Mouse (Mus musculus): Measurements from ENCODE around the gene Ccdc153.

The Ccdc153 gene

DNA sequence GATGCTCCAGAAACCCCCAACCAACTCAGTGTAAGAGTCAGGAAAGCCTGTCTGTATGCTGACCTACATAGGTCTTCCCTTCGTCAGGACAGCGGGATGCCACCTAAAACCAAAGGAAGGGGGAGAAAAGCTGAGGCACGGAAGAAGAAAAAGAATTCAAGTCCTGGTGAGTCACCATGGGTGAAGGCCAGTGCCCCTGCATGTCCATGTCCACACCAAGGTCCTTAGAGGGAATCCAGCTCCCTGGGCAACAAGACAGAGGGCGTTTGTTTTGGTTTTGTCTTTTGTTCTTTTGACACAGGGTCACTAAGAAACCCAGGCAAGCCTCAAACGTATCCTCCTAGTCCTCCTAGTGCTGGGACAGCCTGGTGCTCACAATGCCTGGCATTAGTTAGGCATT is 435 bp downstream of the Ccdc153 start:
- DNase-seq (ENCODE audit: low read depth) = no peak

DNA sequence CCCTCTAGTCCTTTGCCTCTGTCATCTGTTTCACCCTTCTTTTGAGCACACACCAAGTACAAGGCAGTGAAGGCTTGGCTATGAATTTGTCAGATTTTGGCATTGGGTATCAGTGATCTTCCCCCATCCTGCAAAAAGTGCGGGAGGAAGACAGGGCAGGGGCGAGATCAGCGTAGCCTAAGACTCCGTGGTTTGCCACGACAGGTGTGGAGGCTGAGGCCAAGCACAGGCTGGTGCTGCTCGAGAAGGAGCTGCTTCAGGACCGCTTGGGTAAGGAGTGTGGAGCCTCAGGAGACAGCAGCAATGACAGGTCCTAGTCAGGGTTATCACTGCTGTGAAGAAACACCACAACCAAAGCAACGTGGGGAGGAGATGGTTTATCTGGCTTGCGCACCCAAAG is 942 bp downstream of the Ccdc153 start:
- DNase-seq (ENCODE audit: low read depth) = no peak

DNA sequence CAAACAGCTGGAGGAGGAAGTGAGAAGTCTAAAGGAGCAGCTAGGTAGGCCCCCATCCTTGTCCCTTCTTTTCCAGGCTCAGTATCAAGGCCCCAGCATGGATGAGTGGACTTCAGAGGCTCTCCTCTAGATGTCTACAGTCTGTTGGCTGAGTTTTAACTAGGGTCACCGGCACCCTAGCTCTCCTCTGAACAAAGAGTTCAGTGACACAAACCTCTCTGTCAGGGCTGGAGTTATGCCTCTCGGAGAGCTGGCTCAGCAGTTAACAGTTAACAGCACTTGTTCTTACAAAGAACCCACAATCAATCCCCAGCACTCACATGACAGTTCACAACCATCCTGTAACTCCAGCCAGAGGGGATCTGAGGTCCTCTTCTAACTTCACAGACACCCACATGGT is 3.1 kb downstream of the Ccdc153 start:
- DNase-seq (ENCODE audit: low read depth) = no peak

DNA sequence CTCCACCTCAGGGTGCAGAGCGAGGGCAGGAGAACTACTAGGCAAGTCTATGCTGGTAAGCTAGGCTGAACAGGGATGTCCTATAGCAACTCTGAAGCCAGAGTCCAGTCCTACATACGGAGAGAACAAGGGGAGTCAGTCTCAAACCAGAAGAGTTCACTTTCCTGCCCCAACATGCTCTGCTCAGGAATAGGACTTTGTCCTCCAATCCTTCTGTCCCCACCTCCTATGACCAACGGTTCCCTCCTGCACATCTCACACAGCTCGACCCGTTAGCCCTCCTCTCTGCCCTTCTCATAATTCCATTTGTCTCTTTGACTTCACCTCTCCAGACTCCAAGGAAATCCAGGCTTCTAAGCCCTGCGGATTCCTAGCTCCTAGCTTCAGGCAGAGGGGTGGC is 7.4 kb downstream of the Ccdc153 start:
- no peak for DNase-seq (ENCODE audit: low read depth)

GRCm38 (mm10) chr9:44249181-44250146 is 9.0 kb downstream of the Ccdc153 start:
- no peak for DNase-seq (ENCODE audit: low read depth)

DNA sequence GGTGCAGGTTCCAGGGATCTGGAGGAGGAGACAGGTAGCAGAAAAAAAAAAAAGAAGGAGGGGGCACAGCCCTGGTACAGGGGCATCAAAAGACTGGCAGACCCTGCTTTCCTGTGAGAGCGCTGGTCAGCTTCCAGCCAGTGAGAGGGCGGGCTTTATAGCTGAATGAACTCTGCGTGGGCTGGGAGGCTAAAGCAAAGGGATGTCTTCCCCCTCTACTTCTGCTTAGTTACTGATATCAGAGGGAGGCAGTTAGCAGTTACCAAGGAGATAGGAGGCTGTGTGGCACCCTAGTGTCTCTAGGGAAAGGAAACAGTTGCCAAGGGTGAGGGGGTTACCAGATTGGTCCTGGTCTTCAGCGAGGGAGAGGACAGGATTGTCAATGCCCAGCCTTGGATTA is 10.0 kb downstream of the Ccdc153 start:
- no peak for DNase-seq (ENCODE audit: low read depth)

DNA sequence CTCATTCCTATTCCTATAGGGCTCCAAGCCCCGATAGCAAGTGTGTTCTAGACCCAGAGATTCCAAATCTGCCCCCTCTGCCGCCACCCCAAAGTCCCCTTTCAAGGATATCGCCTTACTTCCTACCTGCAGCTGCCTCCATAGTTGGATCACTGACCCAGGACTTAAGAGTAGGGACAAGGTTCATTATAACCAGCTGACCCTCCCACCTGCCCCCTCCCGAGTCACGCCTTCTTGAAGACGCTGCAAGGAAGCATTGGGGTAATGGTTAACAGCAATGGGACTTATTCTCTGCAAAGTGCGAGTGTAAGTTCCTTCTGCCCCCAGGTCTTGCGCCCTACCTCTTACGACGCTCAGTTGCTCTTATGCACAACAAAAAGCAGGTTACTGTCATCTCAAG is 10.8 kb downstream of the Ccdc153 start, which contains the start of gene Pdzd3:
TSS of gene Pdzd3 (minus strand) at position 158 of the 400 bp plus-strand sequence.
- no peak for DNase-seq (ENCODE audit: low read depth)

GRCm38 (mm10) chr9:44253441-44253840 is 13.0 kb downstream of the Ccdc153 start:
- no peak for DNase-seq (ENCODE audit: low read depth)

DNA sequence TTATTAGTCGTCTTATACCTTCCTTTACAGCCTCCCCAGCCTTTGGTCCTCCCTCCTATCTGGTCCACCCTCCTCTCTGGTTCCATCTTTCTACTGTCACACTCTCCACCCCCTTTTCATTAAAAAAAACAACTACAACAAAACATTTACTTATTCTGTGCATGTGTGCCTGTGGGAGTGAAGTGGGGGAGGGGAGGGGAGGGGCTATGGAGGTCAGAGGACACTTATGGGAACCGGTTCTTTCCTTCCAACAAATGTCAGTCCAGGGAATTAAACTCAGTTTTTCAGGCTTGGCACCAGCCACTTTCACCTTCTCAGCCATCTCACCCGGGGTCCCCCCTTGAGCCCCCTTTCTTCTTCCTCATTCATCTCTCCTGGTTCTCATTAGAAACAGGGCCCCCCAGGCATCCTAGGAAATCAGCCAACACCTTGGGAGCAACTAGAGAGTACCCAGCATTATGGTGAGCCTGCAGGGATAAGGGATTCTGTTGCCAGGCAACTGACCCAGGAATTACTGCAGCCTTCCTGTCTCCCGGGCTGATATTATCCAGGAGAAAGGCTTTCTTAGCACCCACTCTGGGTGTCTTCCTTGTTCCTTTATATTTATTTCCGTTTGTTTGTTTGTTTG is 14.1 kb downstream of the Ccdc153 start:
- no peak for DNase-seq (ENCODE audit: low read depth)

- DNase-seq (ENCODE audit: low read depth) = no peak
Observed at GRCm38 (mm10) chr9:44255136-44255521, 14.7 kb downstream of the Ccdc153 start.

GRCm38 (mm10) chr9:44256213-44256612 is 15.7 kb downstream of the Ccdc153 start:
- no peak for DNase-seq (ENCODE audit: low read depth)

DNA sequence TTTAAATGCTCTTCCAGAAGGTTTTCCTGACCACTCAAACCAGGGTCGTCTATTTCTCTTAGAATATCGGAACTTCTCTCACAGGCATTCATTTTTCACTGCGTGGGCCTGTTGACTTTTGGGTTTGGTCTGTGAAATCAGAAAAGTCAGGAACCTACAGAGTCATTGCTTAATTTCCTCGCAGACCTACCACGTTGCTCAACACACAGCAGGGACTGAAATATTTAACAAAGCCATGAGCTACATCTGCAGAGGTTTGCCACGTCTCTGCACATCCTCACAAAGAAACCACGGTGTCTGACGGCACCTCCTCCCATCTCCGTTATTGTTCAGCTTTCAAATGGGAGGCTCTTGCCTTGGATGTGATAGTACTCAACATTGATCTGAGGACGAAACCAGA is 18.5 kb downstream of the Ccdc153 start:
- DNase-seq (ENCODE audit: low read depth) = no peak

- no peak for DNase-seq (ENCODE audit: low read depth)
Observed at GRCm38 (mm10) chr9:44261388-44261787, 20.9 kb downstream of the Ccdc153 start.

- peak; percentile 11 for DNase-seq (ENCODE audit: low read depth)
Observed at GRCm38 (mm10) chr9:44266478-44267226, 26.2 kb downstream of the Ccdc153 start.

- DNase-seq (ENCODE audit: low read depth) = peak; percentile 20
Observed at GRCm38 (mm10) chr9:44267319-44268026, 27.0 kb downstream of the Ccdc153 start.

GRCm38 (mm10) chr9:44268027-44268360 is 27.5 kb downstream of the Ccdc153 start:
- peak; percentile 72 for DNase-seq (ENCODE audit: low read depth)

DNA sequence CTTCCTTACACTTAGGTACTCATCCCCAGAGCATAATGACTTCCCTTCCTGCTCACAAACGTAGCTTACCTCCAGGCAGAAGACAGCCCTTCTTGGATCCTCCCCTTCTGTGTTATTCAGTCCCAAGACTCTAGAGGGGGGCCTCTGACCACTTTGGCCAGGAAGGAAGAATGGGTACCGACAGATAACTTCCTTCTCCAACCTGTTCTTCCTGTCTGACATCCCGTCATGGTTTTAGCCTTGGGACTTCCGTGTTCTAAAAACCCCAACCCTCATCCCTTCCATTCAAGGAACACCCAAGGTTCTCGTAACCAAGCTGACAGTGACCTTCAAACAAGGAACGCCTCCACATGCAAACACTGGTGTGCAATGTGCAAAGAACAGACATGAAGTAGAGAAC is 28.0 kb downstream of the Ccdc153 start, which contains the start of gene Nlrx1:
TSS of gene Nlrx1 (minus strand) at position 168 of the 400 bp plus-strand sequence.
- DNase-seq (ENCODE audit: low read depth) = no peak

DNA sequence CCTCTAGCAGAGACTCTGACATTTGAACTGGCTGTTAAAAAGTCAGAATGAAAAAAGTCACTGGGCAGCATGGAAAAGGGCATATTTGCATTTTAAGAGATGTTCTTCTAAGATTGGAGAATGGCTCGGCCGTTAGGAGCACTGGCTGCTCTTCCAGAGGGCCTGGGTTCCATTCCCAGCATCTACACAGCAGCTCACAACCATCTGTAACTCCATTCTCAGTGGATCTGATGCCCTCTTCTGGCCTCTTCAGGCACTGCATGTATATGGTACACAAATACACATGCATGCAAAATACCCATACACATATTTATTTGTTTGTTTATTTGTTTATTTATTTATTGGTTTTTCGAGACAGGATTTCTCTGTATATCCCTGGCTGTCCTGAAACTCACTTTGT is 28.6 kb downstream of the Ccdc153 start:
- peak; percentile 4 for DNase-seq (ENCODE audit: low read depth)

DNA sequence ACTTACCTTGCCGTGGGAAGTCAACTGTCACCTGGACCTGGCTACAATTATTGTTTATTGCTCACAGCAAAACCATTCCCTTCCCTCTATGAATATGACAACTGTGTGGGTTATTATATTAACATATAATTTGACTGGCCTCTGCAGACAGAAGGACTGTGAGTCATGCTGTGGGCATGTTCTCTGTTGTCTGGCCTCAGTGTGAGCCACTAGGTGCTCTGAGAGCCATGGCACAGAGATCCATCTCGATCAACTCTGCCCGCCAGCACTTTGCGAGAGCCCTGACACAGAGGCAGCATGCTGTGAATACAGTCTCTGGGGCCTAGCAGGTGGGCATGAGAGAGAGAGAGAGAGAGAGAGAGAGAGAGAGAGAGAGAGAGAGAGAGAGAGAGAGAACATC is 29.5 kb downstream of the Ccdc153 start:
- peak; percentile 8 for DNase-seq (ENCODE audit: low read depth)

DNA sequence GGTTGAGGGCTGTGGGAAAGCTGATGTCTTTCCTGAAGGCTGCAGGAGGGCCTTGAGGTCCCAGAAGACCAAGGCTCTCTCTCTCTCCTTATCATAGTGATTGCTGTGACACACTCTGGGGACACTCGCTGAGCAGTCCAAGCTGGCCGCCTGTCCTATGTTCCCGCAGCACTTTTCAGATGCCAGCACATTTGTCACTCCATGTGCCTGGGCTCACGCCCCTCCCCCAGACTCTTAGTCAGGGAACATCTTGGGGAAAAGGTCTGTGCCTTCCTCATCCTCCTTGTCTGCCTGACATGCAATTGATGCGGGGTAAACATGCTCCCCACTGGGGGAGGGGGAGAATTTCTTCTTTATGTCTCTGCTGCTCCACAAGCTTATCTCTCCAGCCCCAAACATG is 42.7 kb downstream of the Ccdc153 start:
- no peak for DNase-seq (ENCODE audit: low read depth)

DNA sequence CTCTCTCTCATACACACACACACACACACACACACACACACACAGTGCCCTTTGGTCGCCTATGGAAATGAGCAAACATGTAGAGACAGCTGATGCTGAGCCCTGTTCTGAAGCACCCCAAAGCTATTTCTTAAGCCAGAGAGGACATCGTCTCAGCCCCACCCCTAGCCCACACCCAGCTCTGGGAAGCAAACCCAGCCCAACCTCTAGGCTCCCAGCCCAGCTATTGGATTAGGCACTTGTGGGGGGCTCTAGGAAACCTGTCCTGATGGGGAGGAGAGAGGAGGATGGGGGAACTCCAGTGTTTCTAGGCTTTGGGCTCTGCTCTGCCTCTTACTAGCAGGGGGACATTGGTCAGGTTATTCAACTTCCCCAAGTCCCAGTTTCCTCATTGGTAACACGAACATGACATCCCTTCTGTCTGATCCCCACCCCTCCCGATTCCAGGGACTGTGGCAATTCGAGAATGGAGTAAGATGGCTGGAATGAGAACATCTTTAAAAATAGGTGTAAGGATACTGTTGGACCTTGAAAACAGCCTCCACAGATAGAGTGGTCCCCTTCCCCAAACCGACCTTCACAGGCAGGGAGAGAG is 45.9 kb downstream of the Ccdc153 start:
- DNase-seq (ENCODE audit: low read depth) = no peak

DNA sequence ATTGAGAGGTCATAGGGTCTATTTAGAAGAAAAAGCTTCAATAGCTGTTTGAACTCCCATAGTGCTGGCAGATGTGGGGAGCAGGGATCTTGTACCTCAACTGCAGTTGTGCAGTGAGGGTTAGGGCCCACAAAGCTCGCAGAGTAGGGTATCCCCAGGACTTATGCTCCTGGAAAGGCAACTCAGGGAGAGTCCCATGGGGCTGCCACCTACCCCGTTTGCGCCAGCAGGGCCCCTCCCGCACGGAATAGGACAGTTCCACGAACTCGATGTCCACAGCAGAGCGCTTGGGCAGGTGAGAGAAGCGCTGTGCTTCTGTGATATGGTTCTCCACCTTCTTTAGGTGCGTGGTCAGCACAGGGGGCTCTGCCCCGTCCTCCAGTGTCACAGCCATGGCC is 46.5 kb downstream of the Ccdc153 start:
- no peak for DNase-seq (ENCODE audit: low read depth)

All from fibroblast of lung, adult 2 months (primary cell).